Mouse (Mus musculus): ENCODE measurements at regions not wholly inside any gene's neighbourhood (a gene's known extent, or its start where the extent isn't known, plus 50 kb on each side); places are given as distances from the start of the nearest gene placed in this dataset.

GRCm38 (mm10) chr11:105538421-105539210 lies 51.2 kb upstream of the Tanc2 start:
- no peak for ATAC-seq (replicated peaks; ENCODE audit: poor library complexity)

GRCm38 (mm10) chr11:105532616-105533015 lies 57.2 kb upstream of the Tanc2 start:
- no peak for ATAC-seq (replicated peaks; ENCODE audit: poor library complexity)

- no peak for ATAC-seq (replicated peaks; ENCODE audit: poor library complexity)
Observed at GRCm38 (mm10) chr11:105530711-105531157, 59.1 kb upstream of the Tanc2 start.

- ATAC-seq (replicated peaks; ENCODE audit: poor library complexity), result no peak
Observed at GRCm38 (mm10) chr11:105526066-105526465, 63.7 kb upstream of the Tanc2 start.

- ATAC-seq (replicated peaks; ENCODE audit: poor library complexity), result peak; percentile 93
Observed at GRCm38 (mm10) chr11:105525608-105526007, 64.2 kb upstream of the Tanc2 start.

GRCm38 (mm10) chr11:105524400-105524799 lies 65.4 kb upstream of the Tanc2 start:
- no peak for ATAC-seq (replicated peaks; ENCODE audit: poor library complexity)

- no peak for ATAC-seq (replicated peaks; ENCODE audit: poor library complexity)
Observed at GRCm38 (mm10) chr11:105523765-105524164, 66.0 kb upstream of the Tanc2 start.

- ATAC-seq (replicated peaks; ENCODE audit: poor library complexity), result no peak
Observed at GRCm38 (mm10) chr11:105520398-105520797, 63.9 kb upstream of the March10 start.

GRCm38 (mm10) chr11:105513275-105513674 lies 56.7 kb upstream of the March10 start:
- ATAC-seq (replicated peaks; ENCODE audit: poor library complexity), result no peak

GRCm38 (mm10) chr11:105510626-105511025 lies 54.1 kb upstream of the March10 start:
- no peak for ATAC-seq (replicated peaks; ENCODE audit: poor library complexity)

- ATAC-seq (replicated peaks; ENCODE audit: poor library complexity), result no peak
Observed at GRCm38 (mm10) chr11:105510056-105510455, 53.5 kb upstream of the March10 start.

GRCm38 (mm10) chr11:105508660-105509038 lies 52.1 kb upstream of the March10 start:
- no peak for ATAC-seq (replicated peaks; ENCODE audit: poor library complexity)

- ATAC-seq (replicated peaks; ENCODE audit: poor library complexity), result no peak
Observed at GRCm38 (mm10) chr11:105507972-105508659, 51.6 kb upstream of the March10 start.

GRCm38 (mm10) chr11:105507332-105507971 lies 50.9 kb upstream of the March10 start:
- ATAC-seq (replicated peaks; ENCODE audit: poor library complexity), result no peak
